Mouse (Mus musculus) urinary bladder, postnatal 14 days (tissue): Measurements from ENCODE around the gene Mrpl51.

Experiments
- DNase-seq: peaks from one replicate; pipeline ENCODE4 v3.0.0; 2021; ENCODE audit warnings: low spot score

Mrpl51 gene

GRCm38 (mm10) chr6:125191332-125192015, at the start of gene Mrpl51, which contains the start of gene Ncapd2:
Gene Mrpl51, plus strand, starts transcription at chr6:125191801.
Gene Ncapd2, minus strand, starts transcription at chr6:125191701.
- peak; percentile 98 for DNase-seq

GRCm38 (mm10) chr6:125142436-125142835, 49.2 kb upstream of the Mrpl51 start:
- DNase-seq, result no peak

DNA sequence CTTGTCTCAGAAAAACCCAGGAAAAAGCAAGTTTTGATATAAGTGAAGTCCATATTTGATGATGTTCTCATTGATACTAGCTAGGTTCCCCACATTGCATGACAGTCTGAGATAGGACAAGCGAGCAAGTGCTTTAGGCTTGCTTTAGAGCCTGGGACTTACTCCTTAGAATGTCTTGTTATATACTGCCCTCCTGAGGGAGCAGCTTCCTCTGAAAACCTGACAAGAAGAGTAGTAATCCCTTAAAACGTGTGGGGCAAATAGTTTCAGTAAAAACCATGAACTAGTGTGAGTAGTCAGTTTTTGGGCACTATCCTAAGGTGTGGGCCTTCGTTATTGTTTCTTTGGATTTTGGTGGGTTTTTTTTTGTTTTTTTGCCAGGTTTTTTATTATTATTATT, 48.5 kb upstream of the Mrpl51 start:
- DNase-seq, result no peak

- no peak for DNase-seq
These were observed 47.7 kb upstream of the Mrpl51 start for GRCm38 (mm10) chr6:125143904-125144303.

- DNase-seq, result peak; percentile 83
These were observed 46.6 kb upstream of the Mrpl51 start, which contains the start of gene Iffo1 for GRCm38 (mm10) chr6:125145001-125145400. Gene Iffo1, plus strand, starts transcription at chr6:125145241.

- no peak for DNase-seq
These were observed 46.1 kb upstream of the Mrpl51 start for GRCm38 (mm10) chr6:125145479-125145951.

DNA sequence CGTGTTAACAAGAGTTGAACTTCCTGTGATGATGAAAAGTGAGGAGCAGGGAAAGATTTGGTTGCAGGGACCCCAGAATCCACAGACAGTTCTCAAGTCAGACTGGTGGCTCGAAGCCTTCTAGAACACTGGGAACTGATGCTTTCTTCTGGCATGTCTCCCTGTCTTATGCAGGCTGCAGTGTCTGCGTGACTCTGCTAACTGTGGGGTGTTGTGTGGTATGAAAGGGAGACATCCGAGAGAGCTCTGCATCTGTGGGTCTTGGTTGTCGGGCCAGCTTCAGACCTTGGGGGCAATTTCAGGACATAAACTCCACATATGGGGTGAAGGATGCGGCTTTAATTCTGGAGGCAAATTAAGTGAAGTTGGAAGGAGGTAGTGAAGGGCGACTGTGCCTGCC, 45.5 kb upstream of the Mrpl51 start:
- no peak for DNase-seq

- DNase-seq, result peak; percentile 33
These were observed 44.8 kb upstream of the Mrpl51 start for GRCm38 (mm10) chr6:125146797-125147196.

DNA sequence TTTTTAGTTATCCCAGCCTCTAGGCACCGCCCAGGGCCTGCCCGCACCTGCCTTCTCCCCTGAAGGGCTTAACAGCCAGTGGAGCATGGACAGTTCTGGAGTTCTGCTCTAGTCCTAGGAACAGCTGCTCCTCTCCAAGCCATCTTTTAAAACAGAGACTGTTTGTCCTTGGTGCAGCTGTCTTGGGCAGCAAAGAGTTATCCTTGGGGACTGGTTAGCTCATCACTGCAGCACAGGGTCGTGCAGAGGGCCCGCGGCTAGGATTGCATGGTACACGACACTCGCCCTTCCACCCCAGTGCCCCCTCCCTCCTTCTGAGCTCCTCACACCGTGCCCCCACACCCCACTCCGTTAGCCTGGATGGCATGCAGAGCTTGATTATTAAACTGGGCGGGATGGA, 44.3 kb upstream of the Mrpl51 start:
- DNase-seq, result no peak

DNA sequence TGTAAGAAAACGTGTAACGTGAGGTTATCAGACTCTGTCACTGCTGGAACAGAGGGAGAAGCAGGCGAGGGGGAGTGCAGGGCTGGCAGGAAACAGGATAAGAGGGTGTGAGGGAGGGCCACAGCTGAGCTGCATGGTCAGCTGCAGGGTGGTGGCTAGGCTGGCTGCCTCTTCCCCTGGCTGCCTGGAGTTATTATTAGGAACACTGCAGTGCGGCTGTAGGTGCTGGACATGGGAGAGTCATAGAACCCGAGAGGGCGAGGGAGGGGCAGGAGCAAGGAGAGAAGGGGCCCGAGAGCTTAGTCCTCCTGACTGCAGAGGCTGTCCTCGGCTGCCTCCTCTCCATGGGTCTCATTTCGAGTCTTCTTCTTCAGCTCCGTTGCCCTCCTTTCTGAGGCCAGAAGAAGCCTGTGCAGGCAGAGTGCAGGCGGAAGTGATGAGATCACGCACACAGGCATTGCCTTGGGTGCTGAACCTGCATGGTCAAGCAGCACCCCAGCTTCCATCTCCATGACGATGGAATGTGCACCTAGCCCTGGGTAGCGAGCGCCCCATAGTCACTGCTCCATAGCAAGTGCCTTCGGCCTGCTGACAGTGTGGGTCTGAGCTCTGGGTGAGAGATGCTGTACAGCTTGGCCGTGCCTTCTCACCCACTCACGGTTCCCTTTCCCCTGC, 43.2 kb upstream of the Mrpl51 start:
- peak; percentile 20 for DNase-seq

DNA sequence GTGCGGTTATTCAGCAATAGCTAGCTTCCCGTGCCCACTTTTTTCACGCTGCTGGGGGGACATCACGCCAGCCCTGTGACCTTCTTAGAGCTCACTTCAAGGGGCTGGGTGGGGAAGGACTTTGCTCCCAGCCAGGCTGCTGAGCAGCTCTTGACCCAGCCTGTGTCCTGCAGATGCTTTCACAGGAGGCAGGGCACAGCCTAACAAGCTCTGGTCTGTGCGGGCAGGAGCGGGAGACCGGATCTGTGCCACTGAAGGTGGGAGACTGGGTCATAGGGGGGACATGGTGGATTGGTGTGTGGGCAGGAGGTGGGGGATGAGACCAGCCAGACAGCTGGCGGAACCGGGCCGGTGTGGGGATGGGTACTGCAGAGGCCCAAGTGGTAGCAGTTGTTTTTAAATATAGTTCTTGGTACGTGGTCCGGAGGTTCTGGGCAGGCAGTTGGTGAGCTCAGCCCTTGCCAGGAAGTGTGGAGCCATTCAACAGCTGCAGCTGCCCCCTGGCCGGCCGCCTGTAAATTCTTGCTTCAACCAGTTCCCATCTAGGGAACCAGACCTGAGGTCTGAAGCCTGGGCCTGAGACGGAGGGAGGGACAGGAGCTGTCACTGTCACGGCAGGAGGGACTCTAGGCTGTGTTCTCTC, 42.6 kb upstream of the Mrpl51 start:
- peak; percentile 30 for DNase-seq

DNA sequence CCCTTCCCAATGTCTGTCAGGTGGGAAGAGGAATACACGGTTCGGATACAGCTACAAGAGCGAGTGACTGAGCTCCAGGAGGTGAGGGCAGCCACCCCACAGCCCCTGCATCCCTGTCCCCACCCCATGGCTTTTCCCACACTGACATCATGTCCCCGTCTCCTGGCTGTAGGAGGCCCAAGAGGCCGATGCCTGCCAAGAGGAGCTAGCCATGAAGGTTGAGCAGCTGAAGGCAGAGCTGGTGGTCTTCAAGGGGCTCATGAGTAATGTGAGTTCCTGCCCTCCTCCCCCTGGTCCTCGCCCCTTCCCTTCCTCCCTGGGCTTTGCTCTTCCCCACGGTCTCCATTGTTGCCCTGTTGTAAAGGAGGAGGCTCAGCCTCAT, 42.0 kb upstream of the Mrpl51 start:
- no peak for DNase-seq

DNA sequence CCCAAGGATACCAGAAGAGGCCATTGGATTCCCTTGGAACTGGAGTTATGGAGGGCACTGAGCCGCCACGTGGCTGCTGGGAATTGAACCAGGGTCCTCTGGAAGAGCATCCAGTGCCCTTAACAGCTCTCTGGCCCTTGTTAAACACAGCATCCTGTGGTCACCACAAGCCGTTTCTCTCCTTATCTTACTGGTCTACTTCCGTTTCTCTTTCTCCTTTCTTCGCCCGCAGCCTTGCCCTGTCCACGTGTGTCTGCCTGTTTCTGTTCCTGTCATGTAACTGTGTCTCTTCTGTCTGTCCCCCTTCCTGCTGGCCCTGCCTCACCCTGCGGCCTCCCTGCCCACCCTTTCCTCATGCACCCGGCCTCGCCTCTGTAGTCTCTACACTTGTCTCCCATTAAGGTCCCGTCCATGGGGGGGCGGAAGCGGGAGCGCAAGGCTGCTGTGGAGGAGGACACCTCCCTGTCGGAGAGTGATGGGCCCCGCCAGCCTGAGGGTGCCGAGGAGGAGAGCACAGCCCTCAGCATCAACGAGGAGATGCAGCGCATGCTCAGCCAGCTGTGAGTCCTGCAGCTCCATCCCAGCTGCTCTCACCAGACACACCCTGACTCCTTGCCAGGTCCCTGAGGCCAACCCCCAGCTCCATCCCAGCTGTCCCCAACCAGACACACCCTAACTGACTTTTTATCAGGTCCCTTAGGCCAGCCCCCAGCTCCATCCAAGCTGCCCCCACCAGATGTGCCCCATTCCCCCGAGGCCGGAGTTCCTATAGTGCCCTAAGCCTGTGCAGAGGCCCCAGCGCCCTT, 39.2 kb upstream of the Mrpl51 start:
- peak; percentile 62 for DNase-seq

DNA sequence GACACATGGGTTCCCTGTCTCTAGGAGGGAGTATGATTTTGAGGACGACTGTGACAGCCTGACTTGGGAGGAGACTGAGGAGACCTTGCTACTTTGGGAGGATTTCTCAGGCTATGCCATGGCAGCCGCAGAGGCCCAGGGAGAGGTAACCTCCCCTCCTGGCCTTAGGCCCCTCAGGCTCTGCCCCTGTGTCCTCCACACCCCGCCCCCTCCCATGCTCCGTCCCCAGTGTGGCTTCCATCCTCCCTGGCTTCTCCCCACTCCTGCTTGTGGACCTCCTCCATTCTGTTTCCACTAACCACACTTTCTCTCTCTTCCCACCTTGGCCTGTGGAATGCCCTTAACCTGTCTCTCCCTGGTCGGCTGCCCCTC, 38.6 kb upstream of the Mrpl51 start:
- DNase-seq, result no peak

- no peak for DNase-seq
These were observed 37.9 kb upstream of the Mrpl51 start for GRCm38 (mm10) chr6:125153682-125154081.

DNA sequence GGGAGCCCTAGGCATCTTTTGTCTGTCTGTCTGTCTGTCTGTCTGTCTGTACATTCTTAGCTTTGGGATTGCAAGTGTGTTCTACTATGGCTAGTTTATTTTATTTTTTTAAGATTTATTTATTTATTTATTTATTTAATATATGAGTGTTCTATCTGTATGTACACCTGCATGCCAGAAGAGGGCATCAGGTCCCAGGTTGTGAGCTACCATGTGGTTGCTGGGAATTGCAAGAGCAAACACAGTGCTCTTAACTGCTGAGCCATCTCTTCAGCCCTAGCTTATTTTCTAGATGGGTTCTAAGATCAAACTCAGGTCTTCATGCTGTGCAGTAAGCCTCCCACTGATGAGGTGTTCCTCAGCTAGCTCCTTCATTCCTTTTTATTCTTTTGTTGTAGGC, 37.1 kb upstream of the Mrpl51 start:
- peak; percentile 17 for DNase-seq

DNA sequence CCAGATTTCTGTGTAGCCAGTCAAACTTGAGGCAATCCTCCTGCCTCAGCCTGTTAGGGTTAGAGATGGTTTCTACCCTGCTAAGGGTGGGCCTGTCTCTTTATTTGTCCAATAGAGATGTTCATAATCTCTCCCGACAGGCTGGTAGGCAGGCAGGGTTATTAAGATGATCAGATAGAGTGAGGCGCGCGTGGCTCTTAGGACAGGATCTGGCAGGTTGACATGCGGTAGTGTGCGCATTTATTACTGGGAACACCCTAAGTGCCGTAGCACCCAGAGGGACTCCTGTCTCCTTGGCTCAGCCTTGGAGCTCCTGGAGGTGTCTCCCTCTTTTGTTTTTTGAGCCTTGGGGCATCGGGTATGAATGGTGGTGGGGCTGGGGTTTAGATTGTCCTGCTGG, 36.3 kb upstream of the Mrpl51 start:
- DNase-seq, result no peak

DNA sequence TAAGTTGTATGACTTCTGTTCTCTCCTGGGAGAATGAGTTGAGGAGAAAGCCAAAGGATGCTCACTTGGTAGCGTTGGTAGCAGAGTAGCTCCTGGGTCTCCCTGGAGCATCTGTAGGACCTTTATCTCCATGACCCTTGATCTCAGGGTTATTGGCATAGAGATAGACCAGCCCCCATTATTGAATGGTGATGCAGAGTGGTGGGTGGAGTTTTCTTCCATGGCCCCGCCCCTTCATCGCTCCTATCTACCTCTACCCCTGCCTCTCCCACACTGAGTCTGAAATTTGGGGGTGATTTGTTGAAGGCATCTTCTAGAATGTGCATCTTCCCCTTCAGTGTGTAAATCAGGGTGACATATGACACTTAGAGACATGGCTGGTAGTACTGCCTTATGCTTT, 35.1 kb upstream of the Mrpl51 start:
- no peak for DNase-seq

DNA sequence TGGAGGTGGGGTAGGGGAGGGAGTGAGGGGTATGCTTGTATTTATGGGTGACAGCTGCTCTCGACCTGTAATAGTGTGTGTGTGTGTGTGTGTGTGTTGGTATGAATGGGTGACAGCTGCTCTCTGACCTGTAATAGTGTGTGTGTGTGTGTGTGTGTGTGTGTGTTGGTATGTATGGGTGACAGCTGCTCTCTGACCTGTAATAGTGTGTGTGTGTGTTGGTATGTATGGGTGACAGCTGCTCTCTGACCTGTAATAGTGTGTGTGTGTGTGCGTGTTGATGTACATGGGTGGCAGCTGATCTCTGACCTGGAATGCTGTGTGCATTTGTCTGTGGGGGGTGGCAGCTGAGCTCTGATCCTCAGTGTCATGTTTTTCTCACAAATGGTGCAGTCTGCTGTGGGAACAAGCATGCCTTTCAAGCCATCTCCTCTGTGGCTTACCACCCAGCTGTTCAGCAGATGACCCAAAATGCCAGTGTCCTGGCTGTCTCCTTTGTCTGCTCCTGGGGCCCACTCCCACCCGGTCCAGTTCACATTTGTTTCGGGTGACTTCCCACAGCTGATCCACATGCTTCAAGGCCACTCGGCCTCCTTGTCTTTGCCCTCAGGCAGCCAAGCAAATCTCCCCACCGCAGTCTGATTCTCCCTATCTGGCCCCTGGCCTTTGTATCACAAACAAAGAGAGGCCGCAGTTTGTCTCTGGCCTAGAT, 34.5 kb upstream of the Mrpl51 start:
- no peak for DNase-seq

GRCm38 (mm10) chr6:125158944-125159492, 32.6 kb upstream of the Mrpl51 start:
- no peak for DNase-seq
